Mouse (Mus musculus) midbrain, embryonic 13.5 days (tissue): Measurements from ENCODE around the gene Apoc1. TPM values are rescaled to one million over a fixed set of nuclear protein-coding genes. Genes with fewer than 3 reads are reported as not detected.

ENCODE experiments used
- ATAC-seq: fragments of 200-750 bp; cut with Nextera tagmentation; 2 replicates; pipeline ENCODE4 v1.8.0; 2017; ENCODE audit warnings: mild to moderate bottlenecking, moderate TSS enrichment, moderate library complexity
- H3K27ac ChIP-seq: fragments of 300-500 bp; sonication (generic); 2 replicates; pipeline ENCODE4 v1.5.1; 2015; ENCODE audit warnings: inconsistent platforms, mild to moderate bottlenecking, moderate library complexity
- H3K27me3 ChIP-seq: fragments of 300-500 bp; sonication (generic); 2 replicates; pipeline ENCODE4 v1.6.1; 2015; ENCODE audit warnings: mild to moderate bottlenecking, inconsistent platforms
- H3K36me3 ChIP-seq: fragments of 300-500 bp; sonication (generic); 2 replicates; pipeline ENCODE4 v1.6.1; 2015; ENCODE audit warnings: mild to moderate bottlenecking, inconsistent platforms
- H3K4me1 ChIP-seq: fragments of 300-500 bp; sonication (generic); replicated peaks from 2 replicates; pipeline ENCODE4 v1.6.1; 2015; ENCODE audit warnings: inconsistent platforms
- H3K4me2 ChIP-seq: fragments of 300-500 bp; sonication (generic); replicated peaks from 2 replicates; pipeline ENCODE4 v1.6.1; 2015; ENCODE audit warnings: moderate library complexity, mild to moderate bottlenecking, inconsistent platforms
- H3K4me3 ChIP-seq: fragments of 300-500 bp; sonication (generic); replicated peaks from 2 replicates; pipeline ENCODE4 v1.5.1; 2015; ENCODE audit warnings: mild to moderate bottlenecking, inconsistent platforms
- H3K9ac ChIP-seq: fragments of 300-500 bp; sonication (generic); replicated peaks from 2 replicates; pipeline ENCODE4 v1.6.1; 2015; ENCODE audit warnings: mild to moderate bottlenecking, inconsistent platforms
- H3K9me3 ChIP-seq: fragments of 300-500 bp; sonication (generic); 2 replicates; pipeline ENCODE4 v1.6.1; 2016; ENCODE audit warnings: mild to moderate bottlenecking, inconsistent platforms
- WGBS: fragments of 180-500 bp; shearing (Covaris S2); methylation state at CpG from one replicate; pipeline ENCODE4 v1.1.7; 2015; 5-methylcytosine and 5-hydroxymethylcytosine counted together
- polyA plus RNA-seq: library from polyadenylated mRNA; unstranded; fragments of >200 nt; fragmentation: Nextera tagmentation; extraction: Ambion mirVana; gene quantifications from 2 replicates; pipeline ENCODE4 v1.2.1, GENCODE M21; 2015

The Apoc1 gene
- polyA plus RNA-seq, 1 experiment from 2014 or later: 1.0 TPM

- Histone ChIP-seq H3K27ac (no peak overlapping the region), H3K4me1 (no peaks in the 10 kb centered on the region), H3K27me3 (no peaks in the 10 kb centered on the region), H3K4me3 (no peak overlapping the region), H3K4me2 (no peak overlapping the region), H3K9ac (no peak overlapping the region), H3K9me3 (no peaks in the 10 kb centered on the region), H3K36me3 (peaks cover 86% of the 10 kb centered on the region)
- no peak for ATAC-seq
- WGBS: 95% methylated on average over 6 of the region's 6 CpGs
These were observed 41.2 kb downstream of the Apoc1 start for GRCm38 (mm10) chr7:19651063-19651786.

GRCm38 (mm10) chr7:19641223-19641622, 51.2 kb downstream of the Apoc1 start:
- ATAC-seq: no peak
- Histone ChIP-seq H3K9ac (no peak overlapping the region), H3K9me3 (no peaks in the 10 kb centered on the region), H3K4me3 (no peak overlapping the region), H3K4me1 (no peaks in the 10 kb centered on the region), H3K27me3 (no peaks in the 10 kb centered on the region), H3K36me3 (peaks cover 98% of the 10 kb centered on the region), H3K4me2 (no peak overlapping the region), H3K27ac (no peak overlapping the region)
- 95% methylated on average over 4 of the region's 4 CpGs for WGBS

Other genes starting within 250 kb of the Apoc1 start
- gene Mark4, start 233.8 kb downstream of the Apoc1 start, polyA plus RNA-seq: 13.9 and 16.3 TPM in 2 replicates
- 0.24 and 0.32 TPM in 2 replicates for gene Exoc3l2, start 229.3 kb downstream of the Apoc1 start, polyA plus RNA-seq
- 2.9 and 4.5 TPM in 2 replicates for gene Bloc1s3, start 184.3 kb downstream of the Apoc1 start, polyA plus RNA-seq
- 36.6 and 43.3 TPM in 2 replicates for gene Trappc6a, start 184.3 kb downstream of the Apoc1 start, polyA plus RNA-seq
- 0.08 and 0.11 TPM in 2 replicates for gene Nkpd1, start 174.8 kb downstream of the Apoc1 start, polyA plus RNA-seq
- gene Ppp1r37, start 129.6 kb downstream of the Apoc1 start, polyA plus RNA-seq: 25.7 and 37.0 TPM in 2 replicates
- gene Zfp296, start 115.4 kb downstream of the Apoc1 start, polyA plus RNA-seq: 0.26 and 0.31 TPM in 2 replicates
- 134 and 138 TPM in 2 replicates for gene Gemin7, start 115.1 kb downstream of the Apoc1 start, polyA plus RNA-seq
- 54.0 and 65.0 TPM in 2 replicates for gene Clasrp, start 88.2 kb downstream of the Apoc1 start, polyA plus RNA-seq
- 3.8 and 4.1 TPM in 2 replicates for gene Relb, start 63.2 kb downstream of the Apoc1 start, polyA plus RNA-seq
- 86.6 and 97.5 TPM in 2 replicates for gene Clptm1, start 27.6 kb downstream of the Apoc1 start, polyA plus RNA-seq
- gene Apoc2, start 14.7 kb downstream of the Apoc1 start, polyA plus RNA-seq: 0.23 TPM in 1 of 2 replicates, not detected in the other
- gene Gm44805, start 11.2 kb downstream of the Apoc1 start, polyA plus RNA-seq: not detected in 2 replicates
- not detected in 2 replicates for gene Apoc4, start 11.2 kb downstream of the Apoc1 start, polyA plus RNA-seq
- gene Apoe, start 6.5 kb upstream of the Apoc1 start, polyA plus RNA-seq: 173 and 194 TPM in 2 replicates
- gene Tomm40, start 22.8 kb upstream of the Apoc1 start, polyA plus RNA-seq: 105 and 125 TPM in 2 replicates
- gene Nectin2, start 57.8 kb upstream of the Apoc1 start, polyA plus RNA-seq: 40.6 and 48.0 TPM in 2 replicates
- gene Bcam, start 78.4 kb upstream of the Apoc1 start, polyA plus RNA-seq: 5.2 and 6.4 TPM in 2 replicates
- 0.32 TPM in 1 of 2 replicates, not detected in the other for gene Cblc, start 104.1 kb upstream of the Apoc1 start, polyA plus RNA-seq
- gene Bcl3, start 130.1 kb upstream of the Apoc1 start, polyA plus RNA-seq: 0.27 and 0.88 TPM in 2 replicates
- 5.7 and 6.6 TPM in 2 replicates for gene Gm19345, start 159.3 kb upstream of the Apoc1 start, polyA plus RNA-seq
- 0.54 and 0.62 TPM in 2 replicates for gene Ceacam16, start 168.6 kb upstream of the Apoc1 start, polyA plus RNA-seq
- not detected in 2 replicates for gene Ceacam19, start 195.3 kb upstream of the Apoc1 start, polyA plus RNA-seq
- 5.3 and 6.2 TPM in 2 replicates for gene Pvr, start 228.5 kb upstream of the Apoc1 start, polyA plus RNA-seq